Mouse (Mus musculus) heart, postnatal 0 days (tissue): ENCODE results near the gene Trim39. TPM values are rescaled to one million over a fixed set of nuclear protein-coding genes. Genes with fewer than 3 reads are reported as not detected.

Source experiments
- ATAC-seq: fragments of 200-750 bp; cut with Nextera tagmentation; 2 replicates; pipeline ENCODE4 v1.8.0; 2017; ENCODE audit warnings: low read depth, moderate number of reproducible peaks, moderate library complexity; ENCODE audit not compliant: insufficient read depth
- DNase-seq: peaks from one replicate; pipeline ENCODE4 v3.0.0-alpha.2; 2016; ENCODE audit warnings: low spot score
- H3K27ac ChIP-seq: fragments of 300-500 bp; sonication (generic); 2 replicates; pipeline ENCODE4 v1.5.1; 2014; ENCODE audit warnings: low read depth, mild to moderate bottlenecking
- H3K27me3 ChIP-seq: fragments of 300-500 bp; sonication (generic); 2 replicates; pipeline ENCODE4 v1.6.1; 2014; ENCODE audit warnings: low read length, mixed read lengths; ENCODE audit not compliant: control insufficient read depth, insufficient read depth
- H3K36me3 ChIP-seq: fragments of 300-500 bp; sonication (generic); replicated peaks from 2 replicates; pipeline ENCODE4 v1.6.1; 2014; ENCODE audit warnings: low read length, mixed read lengths; ENCODE audit not compliant: control insufficient read depth, insufficient read depth
- H3K4me1 ChIP-seq: fragments of 300-500 bp; sonication (generic); 2 replicates; pipeline ENCODE4 v1.6.1; 2014; ENCODE audit warnings: antibody characterized with exemption; ENCODE audit not compliant: control insufficient read depth, insufficient read depth
- H3K4me2 ChIP-seq: fragments of 300-500 bp; sonication (generic); 2 replicates; pipeline ENCODE4 v1.6.1; 2014; ENCODE audit warnings: low read depth, mild to moderate bottlenecking, low read length, moderate library complexity
- H3K4me3 ChIP-seq: fragments of 300-500 bp; sonication (generic); 2 replicates; pipeline ENCODE4 v1.5.1; 2014; ENCODE audit warnings: low read depth, low read length
- H3K9ac ChIP-seq: fragments of 300-500 bp; sonication (generic); replicated peaks from 2 replicates; pipeline ENCODE4 v1.6.1; 2014; ENCODE audit warnings: low read depth, low read length, mixed read lengths
- H3K9me3 ChIP-seq: fragments of 300-500 bp; sonication (generic); replicated peaks from 2 replicates; pipeline ENCODE4 v1.6.1; 2016; ENCODE audit warnings: low read length; ENCODE audit not compliant: control insufficient read depth
- CTCF ChIP-seq: IDR thresholded peaks from 2 replicates; pipeline ENCODE4 v1.5.1; 2016; ENCODE audit warnings: antibody characterized with exemption, control low read depth, low read depth
- EP300 ChIP-seq: IDR thresholded peaks from 2 replicates; pipeline ENCODE4 v1.6.1; 2016; ENCODE audit warnings: antibody characterized with exemption, low read depth
- whole genome bisulfite sequencing: fragments of 180-500 bp; shearing (Covaris S2); extraction: QIAGEN DNeasy Blood & Tissue Kit; methylation state at CpG from one replicate; pipeline ENCODE4 v1.1.7; 2014; 5-methylcytosine and 5-hydroxymethylcytosine counted together
- polyA plus RNA-seq: library from polyadenylated mRNA; unstranded; fragments of >200 nt; fragmentation: Nextera tagmentation; extraction: Ambion mirVana; gene quantifications from 2 replicates; pipeline ENCODE4 v1.2.1, GENCODE M21; 2015
- total RNA-seq: library from RNA; depleted of rRNA; stranded (reverse); fragments of >200 nt; gene quantifications from 2 replicates; pipeline ENCODE4 v1.2.3, GENCODE M21; 2014; ENCODE audit warnings: low replicate concordance

Trim39 gene
- total and polyA plus RNA-seq, 2 experiments from 2014 or later: 5.1 to 14.3 TPM

DNA sequence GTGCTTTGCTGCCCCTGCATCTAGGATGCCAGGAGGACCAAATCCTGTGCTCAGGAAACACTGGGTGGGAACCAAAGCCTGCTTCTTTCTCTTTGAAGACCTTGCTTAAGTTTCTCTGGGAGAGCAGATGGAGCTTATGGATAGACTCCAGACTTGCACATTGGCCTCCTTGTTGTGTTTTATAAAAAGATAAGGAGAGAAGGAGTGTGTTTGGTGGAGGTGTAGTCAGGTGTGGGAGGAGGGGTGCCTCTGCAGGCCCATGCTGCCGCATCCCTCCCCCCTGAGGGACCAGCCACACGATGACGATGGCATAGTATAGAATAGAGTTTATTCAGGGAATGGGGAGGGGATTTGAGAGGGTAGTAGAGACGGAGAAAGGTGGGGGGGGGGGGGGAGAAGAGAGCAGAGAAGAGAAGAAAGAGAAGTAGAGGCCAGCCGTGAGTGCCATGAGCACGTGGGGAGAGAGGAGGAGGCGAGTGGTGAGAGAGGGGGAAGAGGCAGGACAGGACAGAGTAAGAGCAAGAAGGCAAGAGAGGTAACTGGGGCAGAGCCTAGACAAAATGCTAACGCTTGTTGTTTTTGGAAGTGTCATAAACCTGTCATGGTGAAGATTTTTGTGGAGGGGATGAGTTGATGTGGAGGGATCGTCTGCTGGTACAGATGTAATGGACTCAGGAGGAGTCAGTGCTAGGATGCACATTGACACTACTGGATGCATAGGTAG lies 758 bp upstream of the Trim39 start:
- peaks cover 4% of the 10 kb centered on the region; the same call in 1 of the 2 replicates for H3K36me3 ChIP-seq
- 80% methylated on average over 9 of the region's 9 CpGs for WGBS
- H3K4me1 ChIP-seq: peaks cover 20% of the 10 kb centered on the region
- no peak for DNase-seq
- no peak overlapping the region for H3K27ac ChIP-seq
- H3K9me3 ChIP-seq: no peaks in the 10 kb centered on the region
- 0 out of 2 replicates have a peak overlapping the region, but pooled peaks have one; percentile 26 for H3K9ac ChIP-seq
- peak overlapping the region; percentile 91 for H3K4me2 ChIP-seq
- no peaks in the 10 kb centered on the region for H3K27me3 ChIP-seq
- ATAC-seq: no peak
- H3K4me3 ChIP-seq: peak overlapping the region; percentile 95
- no peak for TF ChIP-seq CTCF
- TF ChIP-seq EP300: no peak

DNA sequence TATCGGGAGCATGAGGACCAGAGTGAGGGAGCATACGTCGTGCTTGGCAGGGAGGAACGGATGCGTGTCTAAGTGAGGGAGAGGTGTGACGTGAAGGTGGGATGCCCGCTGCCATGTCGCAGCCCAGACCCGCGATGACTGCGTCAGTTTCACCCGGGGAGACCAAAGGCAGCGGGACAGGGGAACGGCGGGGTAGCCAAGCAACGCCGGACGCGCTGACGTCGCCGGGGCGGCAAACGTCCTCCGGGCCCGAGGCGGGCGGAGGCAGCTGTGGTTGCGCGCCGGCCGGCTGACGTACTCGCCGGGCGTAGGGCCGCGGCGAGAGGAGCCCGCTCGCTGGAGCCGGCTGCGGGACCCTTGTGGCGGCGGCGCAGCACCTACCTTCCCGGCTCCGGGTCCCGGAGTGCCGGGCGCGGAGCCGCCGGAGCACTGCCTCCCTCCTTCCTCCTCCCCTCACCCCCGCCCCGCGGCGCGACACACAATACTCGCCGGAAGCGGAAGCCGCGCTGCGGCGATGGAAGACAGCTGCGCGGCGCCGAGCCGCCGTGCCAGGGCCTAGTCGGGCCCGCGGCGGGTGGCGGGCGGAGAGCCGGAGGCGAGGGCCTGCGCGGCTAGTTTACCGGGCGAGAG lies 976 bp downstream of the Trim39 start:
- WGBS: under 1% methylated on average over 63 of the region's 84 CpGs
- Histone ChIP-seq H3K4me2 (peak overlapping the region; percentile 91), H3K27me3 (no peaks in the 10 kb centered on the region), H3K9ac (peak overlapping the region; percentile 90), H3K4me1 (peaks cover 20% of the 10 kb centered on the region), H3K27ac (peak overlapping the region; percentile 91), H3K9me3 (no peaks in the 10 kb centered on the region), H3K4me3 (peak overlapping the region; percentile 95), H3K36me3 (peaks cover 21% of the 10 kb centered on the region)
- TF ChIP-seq EP300 (no peak), CTCF (no peak)
- ATAC-seq (peak; percentile 93), DNase-seq (peak; percentile 73)

DNA sequence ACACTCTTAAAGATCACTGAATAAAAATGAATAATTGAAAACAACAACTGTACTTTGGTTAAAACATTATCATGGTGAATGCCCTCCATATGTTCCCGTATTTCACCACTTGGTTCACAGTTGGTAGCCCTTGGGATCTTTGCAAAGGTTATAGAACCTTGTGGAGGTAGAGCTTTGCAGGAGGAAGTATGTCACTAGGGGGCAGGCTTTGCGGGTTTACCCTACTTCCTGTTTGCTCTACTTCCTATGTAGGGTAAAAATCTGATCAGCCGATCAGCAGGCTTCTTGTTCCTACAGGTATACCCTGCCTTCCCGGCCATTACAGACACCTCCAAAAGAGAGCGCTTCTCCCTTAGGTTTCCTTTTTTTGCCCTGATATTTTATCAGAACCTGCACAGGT lies 6.2 kb downstream of the Trim39 start:
- H3K36me3 ChIP-seq: peaks cover 68% of the 10 kb centered on the region
- 81% methylated on average over 5 of the region's 5 CpGs for WGBS

DNA sequence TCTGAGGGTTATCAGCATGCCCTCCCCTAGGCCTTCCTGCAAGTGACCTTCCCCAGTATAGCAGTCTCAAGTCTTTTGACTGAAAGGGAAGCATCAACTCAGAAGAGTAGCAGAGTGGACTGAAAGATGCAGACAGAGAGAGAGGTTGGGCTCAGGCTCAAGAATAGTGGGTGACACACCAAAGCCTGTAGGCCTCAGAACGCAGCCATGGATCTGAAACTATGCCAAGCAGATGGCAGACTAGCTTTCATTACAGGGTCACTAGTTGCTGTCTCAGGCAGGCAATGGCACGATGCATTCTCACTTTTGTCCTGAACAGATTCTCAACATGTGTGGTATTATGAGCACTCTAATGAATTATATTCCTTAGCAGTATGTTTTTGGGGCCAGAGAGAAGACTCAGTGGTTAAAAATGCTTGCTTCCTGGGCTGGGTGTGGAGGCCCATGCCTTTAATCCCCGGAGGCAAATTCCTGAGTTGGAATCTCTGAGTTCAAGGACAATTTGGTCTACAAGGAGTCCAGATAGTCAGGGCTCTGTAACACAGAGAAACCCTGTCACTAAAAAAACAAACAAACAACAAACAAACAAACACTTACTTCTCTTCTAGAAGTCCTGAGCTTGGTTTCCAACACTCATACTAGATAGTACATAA lies 7.6 kb downstream of the Trim39 start:
- WGBS: 80% methylated on average over 3 of the region's 3 CpGs
- H3K4me2 ChIP-seq: no peak overlapping the region
- H3K9ac ChIP-seq: no peak overlapping the region
- H3K9me3 ChIP-seq: no peaks in the 10 kb centered on the region
- no peaks in the 10 kb centered on the region for H3K4me1 ChIP-seq
- TF ChIP-seq EP300: no peak
- TF ChIP-seq CTCF: no peak
- no peak for ATAC-seq
- DNase-seq: no peak
- peaks cover 81% of the 10 kb centered on the region for H3K36me3 ChIP-seq
- no peak overlapping the region for H3K27ac ChIP-seq
- H3K27me3 ChIP-seq: no peaks in the 10 kb centered on the region
- no peak overlapping the region for H3K4me3 ChIP-seq

More for the DNA sequence above, 6.2 kb downstream of the Trim39 start:
- no peaks in the 10 kb centered on the region for H3K9me3 ChIP-seq
- no peak overlapping the region for H3K9ac ChIP-seq
- TF ChIP-seq CTCF: 0 out of 2 replicates have a peak, but pooled peaks have one; percentile 15
- TF ChIP-seq EP300: no peak
- H3K4me1 ChIP-seq: peaks cover 5% of the 10 kb centered on the region
- no peak overlapping the region for H3K27ac ChIP-seq
- H3K4me3 ChIP-seq: no peak overlapping the region
- no peak for ATAC-seq
- DNase-seq: no peak
- no peaks in the 10 kb centered on the region for H3K27me3 ChIP-seq
- H3K4me2 ChIP-seq: no peak overlapping the region

DNA sequence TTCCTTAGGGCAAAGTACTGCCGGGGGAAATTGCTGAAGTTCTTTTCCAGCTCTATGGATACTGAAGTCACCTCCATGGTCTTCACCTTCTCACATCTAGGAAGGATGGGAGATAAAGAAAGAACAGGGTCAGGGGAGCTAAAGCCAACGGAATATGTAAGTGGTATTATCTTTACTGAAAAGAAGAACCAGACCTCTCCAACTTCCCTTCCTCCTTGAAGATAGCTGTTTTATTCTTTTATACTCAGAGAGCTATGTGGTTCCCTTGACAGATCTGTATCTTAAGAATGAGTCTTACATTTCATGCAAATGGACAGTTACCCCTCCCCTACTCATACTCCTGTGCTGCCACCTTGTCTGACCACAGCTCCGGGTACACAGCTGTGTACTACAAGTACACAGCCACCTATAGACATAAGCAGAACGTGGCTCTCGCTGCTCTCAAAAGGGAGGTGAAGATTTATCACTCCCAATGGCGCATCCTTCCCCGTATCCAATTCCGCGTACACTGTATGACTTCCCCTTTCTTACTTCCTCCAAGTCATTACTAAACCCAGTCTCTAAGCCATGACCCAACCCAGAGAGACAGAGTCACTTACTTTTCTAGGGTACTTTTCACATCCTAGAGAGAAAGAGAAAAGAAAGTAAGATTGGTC lies 10.4 kb downstream of the Trim39 start:
- TF ChIP-seq EP300 (no peak), CTCF (no peak)
- Histone ChIP-seq H3K36me3 (peaks cover 66% of the 10 kb centered on the region), H3K9ac (no peak overlapping the region), H3K9me3 (no peaks in the 10 kb centered on the region), H3K4me2 (no peak overlapping the region), H3K27me3 (no peaks in the 10 kb centered on the region), H3K4me1 (peaks cover 6% of the 10 kb centered on the region; the same call in 1 of the 2 replicates), H3K4me3 (no peak overlapping the region), H3K27ac (no peak overlapping the region)
- no peak for ATAC-seq
- WGBS: 89% methylated on average over 9 of the region's 9 CpGs
- no peak for DNase-seq
